Comparison of ENCODE assay signal across 11 mouse cellular contexts in genomic region chr14:19709161-19709560, GRCm38 (mm10). TPM values are rescaled to one million over a fixed set of nuclear protein-coding genes. Genes with fewer than 3 reads are reported as not detected.
A peak's percentile ranks its signal among the peaks of the same experiment; 100 is the strongest.
DNase-seq lines count a peak whose midpoint lies in the region; ATAC-seq and TF ChIP-seq lines count a peak whose summit lies in the region.
"Had no signal": no experiment of that assay in that cellular context is flagged by ENCODE, and none has a peak within 500 bp of the region (broad histone marks: within the 10 kb centered on the region; RNA-seq: fewer than 3 reads in every experiment).

No protein-coding gene starts in this region.

- no peak overlapping the region for H3ac ChIP-seq in myocyte (ENCODE audit: control insufficient read depth, insufficient read length)

- peaks cover 23% of the 10 kb centered on the region for H3K4me1 ChIP-seq in heart, postnatal 0 days (ENCODE audit: control insufficient read depth, insufficient read depth)
- H3K4me1 ChIP-seq in forebrain, embryonic 14.5 days (ENCODE audit: control insufficient read depth, insufficient read depth, low read length), result peaks cover 8% of the 10 kb centered on the region
- H3K4me1 ChIP-seq in limb, embryonic 13.5 days, result peaks cover 25% of the 10 kb centered on the region

- TF ChIP-seq EP300 in heart, postnatal 0 days (IDR thresholded peaks at IDR 0.05; ENCODE audit: low read depth), result no peak

- H3K79me2 ChIP-seq in myocyte (ENCODE audit: control insufficient read depth, insufficient read depth), result no peaks in the 10 kb centered on the region

- TF ChIP-seq CTCF in heart, postnatal 0 days (IDR thresholded peaks at IDR 0.05; ENCODE audit: low read depth), result no peak

- no peaks in the 10 kb centered on the region for H3K27me3 ChIP-seq in heart, postnatal 0 days (ENCODE audit: control insufficient read depth, insufficient read depth, low read length)
- H3K27me3 ChIP-seq in forebrain, embryonic 14.5 days (replicated peaks; ENCODE audit: control insufficient read depth, insufficient read depth, low read length), result no peaks in the 10 kb centered on the region
- no peaks in the 10 kb centered on the region for H3K27me3 ChIP-seq in limb, embryonic 13.5 days
- H3K27me3 ChIP-seq in myocyte (ENCODE audit: control insufficient read depth, insufficient read depth, insufficient read length), result no peaks in the 10 kb centered on the region
- H3K27me3 ChIP-seq: CH12.LX; limb, embryonic 15.5 days had no signal

- WGBS in heart, postnatal 0 days, result 49% methylated on average over 9 of the region's 9 CpGs
- WGBS in forebrain, embryonic 14.5 days, result 41% methylated on average over 9 of the region's 9 CpGs
- WGBS in limb, embryonic 13.5 days, result 60% methylated on average over 9 of the region's 9 CpGs

- no peaks in the 10 kb centered on the region for H3K9me3 ChIP-seq in heart, postnatal 0 days (replicated peaks; ENCODE audit: control insufficient read depth, low read length)
- H3K9me3 ChIP-seq in forebrain, embryonic 14.5 days (replicated peaks; ENCODE audit: control insufficient read depth, low read length), result no peaks in the 10 kb centered on the region
- no peaks in the 10 kb centered on the region for H3K9me3 ChIP-seq in limb, embryonic 13.5 days
- H3K9me3 ChIP-seq: limb, embryonic 15.5 days had no signal

- DNase-seq in heart, postnatal 0 days (ENCODE audit: low spot score), result no peak
- no peak for DNase-seq in heart, adult 18-20 months
- peak; percentile 29 for DNase-seq in forebrain, embryonic 14.5 days (ENCODE audit: low spot score)
- DNase-seq in layer of hippocampus, adult 9-10 months (ENCODE audit: low spot score), result no peak
- no peak for DNase-seq in ovary, adult 18-20 months (ENCODE audit: low spot score)
- DNase-seq in lung, postnatal 36 days, result no peak
- DNase-seq: adrenal gland, adult 8-10 months had no signal

- no peak for TF ChIP-seq POLR2A in myocyte (IDR thresholded peaks at IDR 0.05; ENCODE audit: insufficient read length, low read depth)

- H3K27ac ChIP-seq in heart, postnatal 0 days (ENCODE audit: low read depth), result peak overlapping the region; percentile 51; the same call in 1 of the 2 replicates
- peak overlapping the region; percentile 9; the same call in 1 of the 2 replicates for H3K27ac ChIP-seq in forebrain, embryonic 14.5 days (ENCODE audit: low read depth, low read length)
- no peak overlapping the region for H3K27ac ChIP-seq in limb, embryonic 13.5 days
- H3K27ac ChIP-seq: limb, embryonic 15.5 days had no signal

- H3K36me3 ChIP-seq in heart, postnatal 0 days (replicated peaks; ENCODE audit: control insufficient read depth, insufficient read depth, low read length), result no peaks in the 10 kb centered on the region
- H3K36me3 ChIP-seq in forebrain, embryonic 14.5 days (ENCODE audit: control insufficient read depth, insufficient read depth, low read length), result no peaks in the 10 kb centered on the region
- H3K36me3 ChIP-seq in limb, embryonic 13.5 days, result no peaks in the 10 kb centered on the region
- no peaks in the 10 kb centered on the region for H3K36me3 ChIP-seq in myocyte (ENCODE audit: control insufficient read depth, insufficient read depth)
- H3K36me3 ChIP-seq: limb, embryonic 15.5 days had no signal

- H3K9ac ChIP-seq in heart, postnatal 0 days (replicated peaks; ENCODE audit: low read depth, low read length), result no peak overlapping the region
- 0 out of 2 replicates have a peak overlapping the region, but pooled peaks have one; percentile 25 for H3K9ac ChIP-seq in forebrain, embryonic 14.5 days (ENCODE audit: low read length)
- H3K9ac ChIP-seq in limb, embryonic 13.5 days, result no peak overlapping the region
- H3K9ac ChIP-seq: limb, embryonic 15.5 days had no signal

- no peak overlapping the region for H3K4me3 ChIP-seq in heart, postnatal 0 days (ENCODE audit: low read depth, low read length)
- H3K4me3 ChIP-seq in forebrain, embryonic 14.5 days (ENCODE audit: low read depth, low read length), result no peak overlapping the region
- no peak overlapping the region for H3K4me3 ChIP-seq in limb, embryonic 13.5 days
- H3K4me3 ChIP-seq in myocyte, result no peak overlapping the region
- H3K4me3 ChIP-seq: limb, embryonic 15.5 days had no signal

- no peak overlapping the region for H3K4me2 ChIP-seq in heart, postnatal 0 days (ENCODE audit: low read depth, low read length)
- no peak overlapping the region for H3K4me2 ChIP-seq in forebrain, embryonic 14.5 days (ENCODE audit: low read length)
- H3K4me2 ChIP-seq in limb, embryonic 13.5 days (replicated peaks), result no peak overlapping the region
- no peak overlapping the region for H3K4me2 ChIP-seq in myocyte (ENCODE audit: low read depth)
- H3K4me2 ChIP-seq: limb, embryonic 15.5 days had no signal

- ATAC-seq in heart, postnatal 0 days (ENCODE audit: insufficient read depth, low read depth), result no peak
- ATAC-seq in forebrain, embryonic 14.5 days, result no peak
- peak; percentile 37; the same call in 1 of the 2 replicates for ATAC-seq in limb, embryonic 13.5 days (ENCODE audit: low FRiP score, low read depth)

TF ChIP-seq in myocyte, 11 proteins besides CTCF, POLR2A, EP300 and RAD21:
- TF ChIP-seq REST (IDR thresholded peaks at IDR 0.05; ENCODE audit: insufficient read depth, insufficient read length) (no peak), MYOD1 (IDR thresholded peaks at IDR 0.05; ENCODE audit: control insufficient read depth in 1 of 3, insufficient read length in 2 of 3, low read depth in 2 of 3) (peak in 2 of 3 experiments; percentile 61 to 76), E2F4 (IDR thresholded peaks at IDR 0.05; ENCODE audit: insufficient read depth) (no peak)

RNA-seq across cellular contexts. Expression of gene Nid2, which starts 41.9 kb away (rescaled TPM):
- total RNA-seq in heart, postnatal 0 days (2014; rRNA removed; ENCODE audit: low replicate concordance), result 79.7 and 93.8 TPM in 2 replicates
- polyA plus RNA-seq in heart, postnatal 0 days (2015; fragmentation: Nextera tagmentation; extraction: Ambion mirVana), result 40.9 and 47.7 TPM in 2 replicates
- total RNA-seq in heart, adult 18-20 months (2021), result 10 to 100 TPM; 17.1 to 18.9 TPM
- 30.9 and 37.4 TPM in 2 replicates for polyA plus RNA-seq in forebrain, embryonic 14.5 days (2014; fragmentation: Nextera tagmentation; extraction: Ambion mirVana)
- 99.5 and 104 TPM in 2 replicates for polyA plus RNA-seq in limb, embryonic 13.5 days (2015; fragmentation: Nextera tagmentation; extraction: Ambion mirVana)
- polyA plus RNA-seq in myocyte (2012; fragmentation: generic; extraction: Trizol), result 52.6 TPM
